Mouse (Mus musculus) kidney, embryonic 14.5 days (tissue): ENCODE measurements around the gene Nrxn1. TPM values are rescaled to one million over a fixed set of nuclear protein-coding genes. Genes with fewer than 3 reads are reported as not detected.

ENCODE experiments used
- ATAC-seq: fragments of 200-750 bp; cut with Nextera tagmentation; 2 replicates; pipeline ENCODE4 v1.8.0; 2017; ENCODE audit warnings: moderate number of reproducible peaks, mild to moderate bottlenecking, moderate TSS enrichment, moderate library complexity; ENCODE audit not compliant: low FRiP score, low TSS enrichment
- H3K27ac ChIP-seq: fragments of 300-500 bp; sonication (generic); 2 replicates; pipeline ENCODE4 v1.5.1; 2014; ENCODE audit warnings: low read depth, mild to moderate bottlenecking, low read length, moderate library complexity, mixed read lengths
- H3K27me3 ChIP-seq: fragments of 300-500 bp; sonication (generic); 2 replicates; pipeline ENCODE4 v1.6.1; 2014; ENCODE audit warnings: mild to moderate bottlenecking, low read length; ENCODE audit not compliant: control insufficient read depth, insufficient read depth
- H3K36me3 ChIP-seq: fragments of 300-500 bp; sonication (generic); 2 replicates; pipeline ENCODE4 v1.6.1; 2014; ENCODE audit warnings: low read length, mixed read lengths; ENCODE audit not compliant: control insufficient read depth, insufficient read depth
- H3K4me1 ChIP-seq: fragments of 300-500 bp; sonication (generic); 2 replicates; pipeline ENCODE4 v1.6.1; 2014; ENCODE audit warnings: low read length, mixed read lengths; ENCODE audit not compliant: control insufficient read depth, insufficient read depth
- H3K4me2 ChIP-seq: fragments of 300-500 bp; sonication (generic); replicated peaks from 2 replicates; pipeline ENCODE4 v1.6.1; 2014; ENCODE audit warnings: low read depth, mild to moderate bottlenecking, low read length
- H3K4me3 ChIP-seq: fragments of 300-500 bp; sonication (generic); 2 replicates; pipeline ENCODE4 v1.5.1; 2014; ENCODE audit warnings: mild to moderate bottlenecking, low read length
- H3K9ac ChIP-seq: fragments of 300-500 bp; sonication (generic); 2 replicates; pipeline ENCODE4 v1.6.1; 2014; ENCODE audit warnings: low read depth, mild to moderate bottlenecking, low read length, moderate library complexity
- H3K9me3 ChIP-seq: fragments of 300-500 bp; sonication (generic); 2 replicates; pipeline ENCODE4 v1.6.1; 2016; ENCODE audit warnings: low read length; ENCODE audit not compliant: control insufficient read depth
- WGBS: fragments of 180-500 bp; shearing (Covaris S2); extraction: QIAGEN DNeasy Blood & Tissue Kit; methylation state at CpG from one replicate; pipeline ENCODE4 v1.1.7; 2014; 5-methylcytosine and 5-hydroxymethylcytosine counted together
- polyA plus RNA-seq: library from polyadenylated mRNA; unstranded; fragments of >200 nt; fragmentation: Nextera tagmentation; extraction: Ambion mirVana; gene quantifications from 2 replicates; pipeline ENCODE4 v1.2.1, GENCODE M21; 2014

Gene Nrxn1
- polyA plus RNA-seq, 1 experiment from 2014 or later: 10.1 TPM

DNA sequence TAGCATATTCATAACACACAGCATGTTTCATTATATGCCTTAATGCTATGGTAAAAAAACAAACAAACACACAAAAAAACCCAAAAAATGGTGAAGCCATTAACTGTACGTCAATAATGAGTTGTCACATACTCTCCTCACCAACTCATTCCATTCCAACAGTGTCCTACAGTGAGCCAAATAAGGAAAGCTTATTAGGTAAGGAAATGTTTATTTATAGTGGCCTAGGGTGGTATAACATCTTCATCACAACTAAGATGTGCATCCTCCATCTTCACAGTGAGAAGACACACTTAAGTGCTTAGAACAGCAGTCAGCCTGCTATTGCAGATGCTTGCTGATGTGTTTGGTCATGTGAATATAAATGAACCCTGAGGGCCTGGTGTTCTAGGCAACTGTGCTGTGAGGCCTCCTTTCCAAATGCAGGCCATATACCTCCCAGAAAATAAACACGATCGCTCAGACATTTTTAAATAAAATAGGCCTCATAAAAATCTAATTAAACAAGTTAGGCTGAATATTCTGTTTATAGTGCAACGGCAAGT is 454.6 kb downstream of the Nrxn1 start:
- ATAC-seq: no peak

DNA sequence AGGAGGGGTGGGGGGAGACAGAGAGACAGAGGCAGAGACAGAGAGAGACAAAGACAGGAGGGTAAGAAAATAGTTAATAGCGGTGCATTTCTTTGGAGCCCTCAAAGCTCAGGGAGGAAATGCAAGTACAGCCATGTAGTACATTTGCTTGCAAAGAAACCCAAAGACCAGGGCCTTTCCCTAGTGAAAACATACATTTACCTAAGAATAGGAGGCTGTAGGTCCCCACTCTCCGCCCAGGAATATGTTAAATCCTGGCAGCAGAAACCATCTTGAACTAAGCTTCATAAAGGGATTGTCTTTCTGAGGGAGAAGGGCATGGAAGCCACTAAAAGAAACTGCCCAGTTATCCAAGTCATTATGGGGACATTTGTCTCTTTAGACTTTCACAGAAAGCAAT is 461.5 kb downstream of the Nrxn1 start:
- H3K4me1 ChIP-seq: no peaks in the 10 kb centered on the region
- no peaks in the 10 kb centered on the region for H3K9me3 ChIP-seq
- no peak overlapping the region for H3K4me3 ChIP-seq
- no peak overlapping the region for H3K9ac ChIP-seq
- H3K27ac ChIP-seq: no peak overlapping the region
- H3K4me2 ChIP-seq: no peak overlapping the region
- ATAC-seq: no peak
- H3K36me3 ChIP-seq: no peaks in the 10 kb centered on the region
- H3K27me3 ChIP-seq: no peaks in the 10 kb centered on the region
- 50% methylated on average over 2 of the region's 2 CpGs for WGBS

More for the DNA sequence above, 454.6 kb downstream of the Nrxn1 start:
- 91% methylated on average over 4 of the region's 4 CpGs for WGBS
- Histone ChIP-seq H3K4me2 (no peak overlapping the region), H3K36me3 (no peaks in the 10 kb centered on the region), H3K27me3 (no peaks in the 10 kb centered on the region), H3K4me1 (no peaks in the 10 kb centered on the region), H3K9me3 (no peaks in the 10 kb centered on the region), H3K9ac (no peak overlapping the region), H3K4me3 (no peak overlapping the region), H3K27ac (no peak overlapping the region)

DNA sequence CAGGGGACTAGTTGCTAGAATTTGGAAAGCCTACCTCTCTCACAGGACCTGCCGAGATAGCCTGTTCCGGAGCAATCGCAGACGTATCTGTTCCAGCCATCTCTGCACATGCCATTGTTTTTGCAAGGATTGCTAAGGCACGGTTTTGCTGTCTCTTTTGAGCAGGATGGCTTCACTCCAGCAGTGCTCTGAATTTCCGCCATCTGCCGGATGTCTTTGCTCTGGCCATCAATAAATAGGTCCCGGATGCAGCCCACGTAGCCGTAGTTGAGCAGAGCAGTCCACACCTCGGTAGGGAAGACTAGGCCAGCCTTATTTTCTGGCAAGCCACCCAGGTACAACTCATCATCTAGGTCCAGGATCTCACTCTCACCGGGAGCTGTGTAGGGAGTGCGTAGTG is 463.0 kb downstream of the Nrxn1 start:
- Histone ChIP-seq H3K4me3 (no peak overlapping the region), H3K27me3 (no peaks in the 10 kb centered on the region), H3K27ac (no peak overlapping the region), H3K9me3 (no peaks in the 10 kb centered on the region), H3K4me2 (no peak overlapping the region), H3K9ac (no peak overlapping the region), H3K36me3 (no peaks in the 10 kb centered on the region), H3K4me1 (no peaks in the 10 kb centered on the region)
- 71% methylated on average over 13 of the region's 13 CpGs for WGBS
- no peak for ATAC-seq

DNA sequence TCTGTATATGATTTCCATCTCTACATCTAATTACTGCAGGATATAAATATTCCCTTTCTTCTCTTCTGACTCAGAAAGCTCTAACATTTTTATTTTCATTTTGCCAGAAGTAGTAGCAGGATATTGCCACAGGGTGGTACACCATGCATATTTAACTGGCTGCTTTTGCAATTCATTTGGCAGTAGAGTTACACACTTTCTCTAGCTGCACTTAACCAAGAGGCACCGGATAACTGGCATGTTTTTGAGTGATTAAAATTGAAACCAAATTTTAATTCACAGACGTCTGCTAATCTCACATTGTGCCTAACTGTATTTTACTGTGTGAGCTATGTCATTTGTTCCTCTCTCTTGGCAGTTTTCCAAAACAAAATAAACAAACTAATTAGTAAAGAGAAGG is 464.4 kb downstream of the Nrxn1 start:
- no peaks in the 10 kb centered on the region for H3K4me1 ChIP-seq
- H3K9me3 ChIP-seq: no peaks in the 10 kb centered on the region
- no peak overlapping the region for H3K4me3 ChIP-seq
- WGBS: 49% methylated on average over 2 of the region's 2 CpGs
- H3K36me3 ChIP-seq: no peaks in the 10 kb centered on the region
- H3K9ac ChIP-seq: no peak overlapping the region
- H3K27ac ChIP-seq: no peak overlapping the region
- ATAC-seq: no peak
- H3K27me3 ChIP-seq: no peaks in the 10 kb centered on the region
- no peak overlapping the region for H3K4me2 ChIP-seq

DNA sequence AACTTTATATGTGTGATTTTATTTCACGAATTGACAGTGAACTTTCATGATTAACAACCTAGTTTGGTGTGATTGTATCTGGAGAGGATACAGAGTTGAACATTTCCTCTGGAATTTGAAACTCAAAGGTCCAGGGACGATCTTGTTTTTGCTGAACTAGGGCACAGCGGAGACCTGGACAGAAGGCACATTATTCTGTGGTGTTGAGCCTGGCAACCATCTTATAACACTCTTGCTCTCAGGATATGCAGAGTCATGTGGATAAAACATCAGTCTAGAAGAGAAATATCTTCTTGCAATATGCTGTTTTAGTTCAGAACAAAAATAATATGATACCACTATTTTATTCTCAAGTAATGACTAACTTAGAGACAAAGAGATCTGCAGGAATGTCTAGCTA is 464.9 kb downstream of the Nrxn1 start:
- WGBS: 57% methylated on average over 3 of the region's 3 CpGs
- no peaks in the 10 kb centered on the region for H3K9me3 ChIP-seq

DNA sequence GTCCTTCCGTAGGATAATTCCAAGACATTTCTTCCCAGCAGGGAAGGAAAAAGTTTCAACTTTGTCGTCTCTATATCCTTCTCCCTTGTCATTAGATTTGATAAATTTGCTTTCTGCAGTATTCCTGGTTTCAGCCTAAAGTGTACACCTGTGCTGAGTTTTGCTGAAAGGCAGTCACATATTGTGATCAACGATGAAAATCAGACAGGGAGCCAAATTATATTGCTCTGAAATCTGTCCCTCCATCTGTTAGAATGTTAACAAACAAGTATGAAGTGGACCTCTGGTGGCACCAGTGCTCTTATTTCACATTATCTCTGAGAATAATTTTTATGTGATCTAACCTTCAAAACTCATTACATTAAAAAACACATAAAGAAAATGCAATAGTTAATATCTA is 465.5 kb downstream of the Nrxn1 start:
- no peaks in the 10 kb centered on the region for H3K36me3 ChIP-seq
- 75% methylated on average over 3 of the region's 3 CpGs for WGBS
- no peak overlapping the region for H3K4me3 ChIP-seq
- H3K9ac ChIP-seq: no peak overlapping the region
- no peaks in the 10 kb centered on the region for H3K27me3 ChIP-seq
- H3K9me3 ChIP-seq: no peaks in the 10 kb centered on the region
- no peaks in the 10 kb centered on the region for H3K4me1 ChIP-seq
- ATAC-seq: no peak
- H3K4me2 ChIP-seq: no peak overlapping the region
- no peak overlapping the region for H3K27ac ChIP-seq

More for the DNA sequence above, 464.9 kb downstream of the Nrxn1 start:
- ATAC-seq: no peak
- Histone ChIP-seq H3K9ac (no peak overlapping the region), H3K4me3 (no peak overlapping the region), H3K27me3 (no peaks in the 10 kb centered on the region), H3K27ac (no peak overlapping the region), H3K4me1 (no peaks in the 10 kb centered on the region), H3K4me2 (no peak overlapping the region), H3K36me3 (no peaks in the 10 kb centered on the region)

DNA sequence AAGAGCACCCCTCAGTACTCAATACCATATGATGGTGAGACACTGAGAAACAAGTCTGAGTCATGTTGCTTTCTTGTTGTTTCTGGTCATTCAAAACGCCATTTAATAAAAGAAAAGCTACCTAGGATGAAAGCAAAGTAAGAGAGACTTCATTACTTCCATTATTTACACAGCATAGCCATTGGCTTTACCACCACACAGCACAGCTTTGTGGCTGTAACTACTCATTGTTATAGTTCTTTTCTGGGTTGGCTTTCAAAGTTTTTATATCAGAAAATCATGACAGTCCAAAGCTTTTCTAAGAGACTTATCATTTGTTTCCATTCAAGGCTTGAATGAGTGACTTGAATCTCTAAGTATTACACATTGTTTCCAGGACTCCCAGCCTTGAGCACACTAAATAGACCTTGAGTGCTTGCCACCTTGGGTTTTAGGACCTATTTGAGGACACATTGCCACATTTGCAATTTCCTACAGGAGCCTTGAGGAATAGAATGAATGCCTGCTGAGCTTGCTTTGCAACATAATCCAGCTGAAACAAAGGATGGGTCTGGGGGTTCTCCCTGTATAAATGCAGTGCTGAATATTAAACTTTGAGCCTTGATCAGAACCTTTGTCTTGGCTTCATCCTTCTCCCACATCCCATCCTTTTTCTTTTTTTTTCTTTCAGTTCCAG is 468.1 kb downstream of the Nrxn1 start:
- H3K9me3 ChIP-seq: no peaks in the 10 kb centered on the region
- WGBS: 29% methylated on average over 1 of the region's 1 CpGs
- H3K9ac ChIP-seq: no peak overlapping the region
- H3K27ac ChIP-seq: no peak overlapping the region
- H3K4me3 ChIP-seq: no peak overlapping the region
- H3K27me3 ChIP-seq: no peaks in the 10 kb centered on the region
- H3K4me1 ChIP-seq: no peaks in the 10 kb centered on the region
- no peak for ATAC-seq
- no peaks in the 10 kb centered on the region for H3K36me3 ChIP-seq
- no peak overlapping the region for H3K4me2 ChIP-seq

DNA sequence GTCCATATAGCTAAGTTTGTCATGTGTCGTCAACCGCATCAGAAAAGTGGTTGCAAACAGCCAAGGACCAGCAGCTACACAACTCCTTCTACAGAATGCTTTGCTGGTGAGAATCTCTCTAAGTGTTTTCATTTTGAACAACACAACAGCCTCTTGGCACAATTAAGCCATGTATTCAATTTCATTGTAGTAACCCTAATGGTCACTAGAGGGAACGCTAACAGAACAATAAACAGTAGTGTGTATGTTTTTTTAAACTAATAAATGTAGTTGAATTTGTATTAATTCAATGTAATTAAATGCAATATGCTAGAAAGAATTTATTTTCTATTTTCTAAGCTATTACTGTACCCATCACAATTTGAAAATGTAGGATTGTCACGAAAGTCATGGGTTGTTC is 471.0 kb downstream of the Nrxn1 start:
- no peak for ATAC-seq
- WGBS: 88% methylated on average over 4 of the region's 4 CpGs

DNA sequence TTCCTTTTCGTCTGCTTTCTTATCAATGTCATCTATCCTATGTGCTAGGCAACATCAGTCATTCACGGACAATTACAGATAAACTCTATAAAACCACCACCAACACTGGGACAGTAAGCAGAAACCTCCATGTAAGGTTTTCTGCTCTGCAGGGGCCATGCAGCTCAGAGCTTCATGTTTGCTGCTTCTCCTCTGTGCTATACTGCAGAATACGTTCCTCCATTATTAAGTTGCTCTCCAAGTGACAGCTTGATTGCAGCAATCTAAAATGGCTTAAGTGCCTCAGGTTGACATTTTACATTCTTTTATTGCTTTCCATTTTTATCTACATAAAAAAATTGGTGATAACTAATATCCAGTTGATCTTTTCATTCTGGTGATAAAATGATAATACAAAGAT is 477.9 kb downstream of the Nrxn1 start:
- Histone ChIP-seq H3K4me3 (no peak overlapping the region), H3K27me3 (no peaks in the 10 kb centered on the region), H3K4me2 (no peak overlapping the region), H3K9ac (no peak overlapping the region), H3K36me3 (no peaks in the 10 kb centered on the region), H3K9me3 (no peaks in the 10 kb centered on the region), H3K27ac (no peak overlapping the region), H3K4me1 (no peaks in the 10 kb centered on the region)
- WGBS: 81% methylated on average over 3 of the region's 3 CpGs
- ATAC-seq: no peak

More for the DNA sequence above, 471.0 kb downstream of the Nrxn1 start:
- Histone ChIP-seq H3K27me3 (no peaks in the 10 kb centered on the region), H3K36me3 (no peaks in the 10 kb centered on the region), H3K4me1 (no peaks in the 10 kb centered on the region), H3K27ac (no peak overlapping the region), H3K9me3 (no peaks in the 10 kb centered on the region), H3K9ac (no peak overlapping the region), H3K4me2 (no peak overlapping the region), H3K4me3 (no peak overlapping the region)
